Mouse (Mus musculus) intestine, postnatal 0 days (tissue): ENCODE results near the gene Pnkp. TPM values are rescaled to one million over a fixed set of nuclear protein-coding genes. Genes with fewer than 3 reads are reported as not detected.

Source experiments
- ATAC-seq: fragments of 200-750 bp; cut with Nextera tagmentation; 2 replicates; pipeline ENCODE4 v1.8.0; 2017; ENCODE audit warnings: mild to moderate bottlenecking, moderate TSS enrichment, moderate library complexity
- H3K27ac ChIP-seq: fragments of 300-500 bp; sonication (generic); 2 replicates; pipeline ENCODE4 v1.5.1; 2014; ENCODE audit warnings: mild to moderate bottlenecking, low read depth, low read length, moderate library complexity
- H3K27me3 ChIP-seq: fragments of 300-500 bp; sonication (generic); replicated peaks from 2 replicates; pipeline ENCODE4 v1.6.1; 2014; ENCODE audit warnings: low read length, mixed read lengths; ENCODE audit not compliant: control insufficient read depth, insufficient read depth
- H3K36me3 ChIP-seq: fragments of 300-500 bp; sonication (generic); 2 replicates; pipeline ENCODE4 v1.6.1; 2014; ENCODE audit warnings: mild to moderate bottlenecking, moderate library complexity; ENCODE audit not compliant: control insufficient read depth, insufficient read depth
- H3K4me1 ChIP-seq: fragments of 300-500 bp; sonication (generic); replicated peaks from 2 replicates; pipeline ENCODE4 v1.6.1; 2014; ENCODE audit warnings: antibody characterized with exemption, low read length, mixed read lengths; ENCODE audit not compliant: control insufficient read depth, insufficient read depth
- H3K4me2 ChIP-seq: fragments of 300-500 bp; sonication (generic); replicated peaks from 2 replicates; pipeline ENCODE4 v1.6.1; 2014; ENCODE audit warnings: low read depth, mild to moderate bottlenecking, moderate library complexity
- H3K4me3 ChIP-seq: fragments of 300-500 bp; sonication (generic); 2 replicates; pipeline ENCODE4 v1.5.1; 2014; ENCODE audit warnings: low read depth, low read length
- H3K9ac ChIP-seq: fragments of 300-500 bp; sonication (generic); 2 replicates; pipeline ENCODE4 v1.6.1; 2014; ENCODE audit warnings: mild to moderate bottlenecking, low read depth, low read length
- H3K9me3 ChIP-seq: fragments of 300-500 bp; sonication (generic); 2 replicates; pipeline ENCODE4 v1.6.1; 2016; ENCODE audit warnings: mixed run types; ENCODE audit not compliant: control insufficient read depth
- CTCF ChIP-seq: sonication (generic); IDR thresholded peaks from 2 replicates; pipeline ENCODE4 v1.5.1; 2016; ENCODE audit warnings: low read depth, mild to moderate bottlenecking, control low read depth, antibody characterized with exemption, moderate library complexity
- WGBS: fragments of 180-500 bp; shearing (Covaris S2); extraction: QIAGEN DNeasy Blood & Tissue Kit; methylation state at CpG from one replicate; pipeline ENCODE4 v1.1.7; 2014; 5-methylcytosine and 5-hydroxymethylcytosine counted together
- microRNA counts: library from miRNA; unstranded; fragments of <30 nt; microRNA quantifications from one replicate; lab custom pipeline; 2016
- microRNA-seq: library from miRNA; unstranded; fragments of <30 nt; microRNA quantifications from one replicate; pipeline ENCODE4, GENCODE M21; 2016
- polyA plus RNA-seq: library from polyadenylated mRNA; unstranded; fragments of >200 nt; fragmentation: Nextera tagmentation; extraction: Ambion mirVana; gene quantifications from 2 replicates; pipeline ENCODE4 v1.2.1, GENCODE M21; 2015

The Pnkp gene
- polyA plus RNA-seq, 1 experiment from 2014 or later = 27.7 TPM

GRCm38 (mm10) chr7:44896499-44896898 lies 39.6 kb downstream of the Pnkp start:
- Histone ChIP-seq H3K27me3 (no peaks in the 10 kb centered on the region), H3K9me3 (no peaks in the 10 kb centered on the region), H3K36me3 (peaks cover 17% of the 10 kb centered on the region), H3K27ac (0 out of 2 replicates have a peak overlapping the region, but pooled peaks have one; percentile 16), H3K4me1 (no peaks in the 10 kb centered on the region), H3K9ac (peak overlapping the region; percentile 61), H3K4me3 (peak overlapping the region; percentile 49), H3K4me2 (peak overlapping the region; percentile 86)
- 38% methylated on average over 10 of the region's 10 CpGs for WGBS
- TF ChIP-seq CTCF = no peak
- no peak for ATAC-seq

GRCm38 (mm10) chr7:44898607-44899006 lies 41.7 kb downstream of the Pnkp start:
- peak; percentile 72 for TF ChIP-seq CTCF
- Histone ChIP-seq H3K27me3 (no peaks in the 10 kb centered on the region), H3K27ac (no peak overlapping the region), H3K9me3 (no peaks in the 10 kb centered on the region), H3K4me3 (no peak overlapping the region), H3K36me3 (peaks cover 23% of the 10 kb centered on the region), H3K4me2 (peak overlapping the region; percentile 51), H3K4me1 (no peaks in the 10 kb centered on the region), H3K9ac (no peak overlapping the region)
- 27% methylated on average over 19 of the region's 19 CpGs for WGBS
- peak; percentile 29; the same call in 1 of the 2 replicates for ATAC-seq

GRCm38 (mm10) chr7:44900632-44901031 lies 43.7 kb downstream of the Pnkp start:
- Histone ChIP-seq H3K27ac (no peak overlapping the region), H3K4me2 (no peak overlapping the region)
- 88% methylated on average over 11 of the region's 11 CpGs for WGBS

GRCm38 (mm10) chr7:44901230-44901722 lies 44.3 kb downstream of the Pnkp start:
- Histone ChIP-seq H3K27me3 (no peaks in the 10 kb centered on the region), H3K9ac (no peak overlapping the region), H3K4me3 (peak overlapping the region; percentile 30), H3K36me3 (peaks cover 50% of the 10 kb centered on the region), H3K9me3 (no peaks in the 10 kb centered on the region), H3K4me2 (peak overlapping the region; percentile 65), H3K27ac (peak overlapping the region; percentile 54), H3K4me1 (no peaks in the 10 kb centered on the region)
- ATAC-seq = peak; percentile 48
- TF ChIP-seq CTCF = peak; percentile 58
- WGBS = 11% methylated on average over 21 of the region's 21 CpGs

More at GRCm38 (mm10) chr7:44900632-44901031, 43.7 kb downstream of the Pnkp start:
- Histone ChIP-seq H3K4me3 (no peak overlapping the region), H3K9me3 (no peaks in the 10 kb centered on the region), H3K9ac (no peak overlapping the region), H3K27me3 (no peaks in the 10 kb centered on the region), H3K36me3 (peaks cover 43% of the 10 kb centered on the region), H3K4me1 (no peaks in the 10 kb centered on the region)
- no peak for ATAC-seq
- TF ChIP-seq CTCF = no peak

GRCm38 (mm10) chr7:44905430-44905829 lies 48.5 kb downstream of the Pnkp start:
- no peak overlapping the region for H3K27ac ChIP-seq
- 93% methylated on average over 20 of the region's 20 CpGs for WGBS

GRCm38 (mm10) chr7:44908706-44909476 lies 52.0 kb downstream of the Pnkp start:
- H3K4me1 ChIP-seq = no peaks in the 10 kb centered on the region
- no peak overlapping the region for H3K9ac ChIP-seq
- no peaks in the 10 kb centered on the region for H3K9me3 ChIP-seq
- no peak for TF ChIP-seq CTCF
- no peaks in the 10 kb centered on the region for H3K27me3 ChIP-seq
- ATAC-seq = no peak
- WGBS = 89% methylated on average over 15 of the region's 15 CpGs
- no peak overlapping the region for H3K4me2 ChIP-seq
- H3K4me3 ChIP-seq = no peak overlapping the region
- H3K36me3 ChIP-seq = peaks cover 91% of the 10 kb centered on the region
- H3K27ac ChIP-seq = no peak overlapping the region

More at GRCm38 (mm10) chr7:44905430-44905829, 48.5 kb downstream of the Pnkp start:
- Histone ChIP-seq H3K36me3 (peaks cover 80% of the 10 kb centered on the region), H3K9me3 (no peaks in the 10 kb centered on the region), H3K4me2 (no peak overlapping the region), H3K27me3 (no peaks in the 10 kb centered on the region), H3K4me1 (no peaks in the 10 kb centered on the region), H3K4me3 (no peak overlapping the region), H3K9ac (no peak overlapping the region)
- TF ChIP-seq CTCF = no peak
- ATAC-seq = no peak

MicroRNAs encoded within 50 kb of the gene (microRNA counts, 519-probe panel; counts per million panel counts)
- not detected for microRNA mmu-miR-707 (lab: Ali Mortazavi, UCI)

Small RNA genes lying within 50 kb of the gene (microRNA-seq; reads per million reads assigned to microRNA genes)
- gene Mir707 = not detected

Other genes starting within 250 kb of the Pnkp start
- 114 and 141 TPM in 2 replicates for gene Myh14, start 186.3 kb upstream of the Pnkp start, polyA plus RNA-seq
- not detected in 2 replicates for gene Izumo2, start 148.4 kb upstream of the Pnkp start, polyA plus RNA-seq
- 35.1 and 37.0 TPM in 2 replicates for gene Vrk3, start 108.7 kb upstream of the Pnkp start, polyA plus RNA-seq
- 0.24 and 0.26 TPM in 2 replicates for gene Zfp473, start 106.1 kb upstream of the Pnkp start, polyA plus RNA-seq
- 28.0 and 28.1 TPM in 2 replicates for gene Nup62, start 41.1 kb upstream of the Pnkp start, polyA plus RNA-seq
- gene Il4i1, start 40.8 kb upstream of the Pnkp start, polyA plus RNA-seq = 0.82 and 0.89 TPM in 2 replicates
- gene Atf5, start 40.5 kb upstream of the Pnkp start, polyA plus RNA-seq = 6.5 and 6.6 TPM in 2 replicates
- gene Akt1s1, start 8.1 kb upstream of the Pnkp start, polyA plus RNA-seq = 71.6 and 76.5 TPM in 2 replicates
- 47.4 and 48.5 TPM in 2 replicates for gene Tbc1d17, start 8.1 kb upstream of the Pnkp start, polyA plus RNA-seq
- gene Ptov1, start 12.6 kb downstream of the Pnkp start, polyA plus RNA-seq = 112 and 114 TPM in 2 replicates
- 60.0 and 62.9 TPM in 2 replicates for gene Med25, start 35.6 kb downstream of the Pnkp start, polyA plus RNA-seq
- 11.1 and 12.1 TPM in 2 replicates for gene Fuz, start 38.9 kb downstream of the Pnkp start, polyA plus RNA-seq
- 42.8 and 44.1 TPM in 2 replicates for gene Ap2a1, start 72.4 kb downstream of the Pnkp start, polyA plus RNA-seq
- 0.13 TPM in 1 of 2 replicates, not detected in the other for gene Tsks, start 86.1 kb downstream of the Pnkp start, polyA plus RNA-seq
- gene Cpt1c, start 117.7 kb downstream of the Pnkp start, polyA plus RNA-seq = 3.5 and 4.5 TPM in 2 replicates
- gene Prmt1, start 129.4 kb downstream of the Pnkp start, polyA plus RNA-seq = 124 and 130 TPM in 2 replicates
- 53.2 and 56.4 TPM in 2 replicates for gene Irf3, start 140.5 kb downstream of the Pnkp start, polyA plus RNA-seq
- gene Bcl2l12, start 141.6 kb downstream of the Pnkp start, polyA plus RNA-seq = 18.3 and 19.6 TPM in 2 replicates
- gene Scaf1, start 159.2 kb downstream of the Pnkp start, polyA plus RNA-seq = 21.7 and 22.6 TPM in 2 replicates
- gene Rras, start 160.8 kb downstream of the Pnkp start, polyA plus RNA-seq = 94.6 and 100 TPM in 2 replicates
- gene Prr12, start 195.7 kb downstream of the Pnkp start, polyA plus RNA-seq = 2.4 and 2.6 TPM in 2 replicates
- 38.9 and 40.5 TPM in 2 replicates for gene Nosip, start 205.3 kb downstream of the Pnkp start, polyA plus RNA-seq
- gene Prrg2, start 205.5 kb downstream of the Pnkp start, polyA plus RNA-seq = 56.8 and 59.0 TPM in 2 replicates
- gene Rcn3, start 235.1 kb downstream of the Pnkp start, polyA plus RNA-seq = 81.8 and 85.6 TPM in 2 replicates
- gene Fcgrt, start 246.7 kb downstream of the Pnkp start, polyA plus RNA-seq = 2,929 and 3,267 TPM in 2 replicates